Mouse (Mus musculus) C2C12 (cell line): ENCODE data around the gene Thsd1.

Source experiments
- MAX ChIP-seq: IDR thresholded peaks from one replicate; pipeline ENCODE4 v1.6.1; 2011; ENCODE audit warnings: mild to moderate bottlenecking, control low read depth
- MYOD1 ChIP-seq: IDR thresholded peaks from one replicate; pipeline ENCODE4 v1.6.1; 2011; ENCODE audit warnings: low read depth; ENCODE audit not compliant: control insufficient read depth, insufficient read length
- USF1 ChIP-seq: IDR thresholded peaks from one replicate; pipeline ENCODE4 v1.6.1; 2011; ENCODE audit warnings: low read depth, mild to moderate bottlenecking, control low read depth, moderate library complexity

DNA sequence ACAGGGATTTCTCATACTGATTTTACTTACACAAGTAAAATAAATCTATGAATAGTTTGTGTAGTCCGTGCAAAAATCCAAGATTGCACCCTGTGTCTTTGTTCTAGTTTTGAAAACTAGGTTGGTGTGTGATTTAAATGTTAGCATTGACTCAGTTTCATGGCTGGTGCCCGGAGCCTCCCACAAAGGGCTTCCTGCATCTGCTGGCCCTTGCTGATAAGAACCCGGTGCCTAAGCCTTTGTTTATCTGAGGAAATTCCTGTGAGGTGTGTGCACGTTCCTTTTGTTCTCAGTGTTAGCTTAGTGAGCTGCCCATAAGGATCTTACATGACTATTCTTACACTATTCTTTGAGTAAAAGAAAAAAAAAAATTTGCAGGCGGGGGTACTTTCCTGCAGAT is 18.1 kb upstream of the Thsd1 start:
- TF ChIP-seq MAX: no peak
- TF ChIP-seq USF1: no peak
- TF ChIP-seq MYOD1: no peak
